Mouse (Mus musculus): Measurements from ENCODE around the gene Cebpg.
A peak's percentile ranks its signal among the peaks of the same experiment; 100 is the strongest.

DNA sequence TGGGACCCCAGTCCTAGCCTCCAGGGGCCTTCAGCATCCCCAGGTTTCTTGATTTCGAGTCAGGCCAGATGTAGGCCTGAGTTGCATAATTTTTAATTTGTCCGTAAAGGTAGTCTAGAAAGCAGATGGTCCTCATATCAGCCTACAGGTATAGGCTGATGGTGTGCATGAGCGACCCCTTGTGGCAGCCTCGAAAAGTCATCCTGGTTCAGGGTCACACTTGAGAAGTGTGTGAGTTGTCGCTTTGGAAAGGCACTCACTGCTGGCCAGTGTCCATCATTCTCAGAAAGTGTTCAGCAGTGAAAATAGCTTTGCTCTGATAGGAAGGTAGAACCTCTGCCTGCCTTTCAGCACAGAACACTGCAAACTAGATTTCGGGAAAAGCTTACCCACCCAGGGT, 55.5 kb downstream of the Cebpg start:
- TF ChIP-seq CTCF (IDR thresholded peaks at IDR 0.05; ENCODE audit: extremely low read depth, insufficient read depth, insufficient read length, insufficient replicate concordance) (peak; percentile 66; the same call in 1 of the 2 replicates), POLR2A (IDR thresholded peaks at IDR 0.05; ENCODE audit: low read depth, low read length) (no peak)
